Mouse (Mus musculus) mouse trophoblast stem cell (cell line): ENCODE measurements around the gene Hist1h3d.

Experiments used
- in situ Hi-C, 2 experiments: fragments of 300-500 bp; cut with MseI, MboI; formaldehyde crosslinking; loops; 2 replicates in 1 of 2; 3 replicates in 1 of 2; pipeline ENCODE4 v1.15.1; 2025

Hist1h3d gene

GRCm38 (mm10) chr13:23621532-23622174 is 46.1 kb downstream of the Hist1h3d start:
- in situ Hi-C loops, result loop anchor here in 1 of 2 experiments (10.0 kb wide), 1 partner anchor 53 kb away; no protein-coding TSS in a partner anchor

- in situ Hi-C loops, result loop anchor here in 1 of 2 experiments (10.0 kb wide), 1 partner anchor 53 kb away; no protein-coding TSS in a partner anchor
These were observed 46.7 kb downstream of the Hist1h3d start, which contains the start of gene Hist1h1e for GRCm38 (mm10) chr13:23622175-23622671. Gene Hist1h1e, minus strand, starts transcription at chr13:23622558.

GRCm38 (mm10) chr13:23622861-23623450 is 47.4 kb downstream of the Hist1h3d start:
- in situ Hi-C loops, result loop anchor here in 1 of 2 experiments (10.0 kb wide), 1 partner anchor 52 kb away; no protein-coding TSS in a partner anchor
